Mouse (Mus musculus): ENCODE measurements around the gene Tas2r131. TPM values are rescaled to one million over a fixed set of nuclear protein-coding genes. Genes with fewer than 3 reads are reported as not detected.
"Not testable (repeated sequence)": the region's sequence is repeated elsewhere in the genome, so short reads cannot be mapped to it uniquely, and the experiment has no call there.

The Tas2r131 gene
- total and polyA plus RNA-seq, 3 experiments: not detected

GRCm38 (mm10) chr6:132950802-132951201 lies 6.9 kb downstream of the Tas2r131 start, which contains the start of gene Tas2r129:
Tas2r129 (plus strand) TSS chr6:132951102.
- Histone ChIP-seq H3K36me3 (ENCODE audit: control insufficient read depth in 1 of 2, insufficient read depth in 2 of 2, low read length in 2 of 2) (no peaks in the 10 kb centered on the region), H3K27ac (ENCODE audit: control insufficient read depth, low read depth, low read length) (no peak within 1 kb of the TSS), H3K79me2 (ENCODE audit: control insufficient read depth, insufficient read depth, low read length, poor library complexity) (no peaks in the 10 kb centered on the region), H3K9ac (ENCODE audit: control insufficient read depth, low read depth, low read length, poor library complexity, severe bottlenecking) (no peak within 1 kb of the TSS), H3K27me3 (ENCODE audit: control insufficient read depth in 1 of 2, insufficient read depth in 2 of 2, low read length in 2 of 2) (no peaks in the 10 kb centered on the region), H3K9me3 (replicated peaks; ENCODE audit: insufficient read depth, low read length) (no peaks in the 10 kb centered on the region), H3K4me1 (ENCODE audit: control insufficient read depth in 1 of 2, insufficient read depth in 2 of 2, low read length in 2 of 2) (no peaks in the 10 kb centered on the region), H3K4me3 (ENCODE audit: control insufficient read depth in 1 of 2, insufficient read depth in 1 of 2, low read depth in 2 of 2, low read length in 2 of 2) (no peak within 1 kb of the TSS)
- DNase-seq (ENCODE audit: low read depth, low spot score): no peak
- TF ChIP-seq ZNF384 (IDR thresholded peaks at IDR 0.05; ENCODE audit: low read depth, low read length) (no peak), POLR2A (IDR thresholded peaks at IDR 0.05; ENCODE audit: control insufficient read depth in 1 of 2, insufficient read depth in 1 of 2, low read depth in 1 of 2, low read length in 2 of 2, poor library complexity in 1 of 2) (no peak), NELFE (IDR thresholded peaks at IDR 0.05; ENCODE audit: low read depth, low read length) (no peak), RAD21 (IDR thresholded peaks at IDR 0.05; ENCODE audit: low read depth, low read length) (no peak), ETS1 (IDR thresholded peaks at IDR 0.05; ENCODE audit: low read depth, low read length) (no peak), MAZ (IDR thresholded peaks at IDR 0.05; ENCODE audit: low read depth, low read length) (no peak), EP300 (IDR thresholded peaks at IDR 0.05; ENCODE audit: low read depth in 1 of 2, low read length in 2 of 2) (no peak), JUND (IDR thresholded peaks at IDR 0.05; ENCODE audit: low read depth, low read length) (no peak), TCF12 (IDR thresholded peaks at IDR 0.05; ENCODE audit: low read depth, low read length) (no peak), MAX (IDR thresholded peaks at IDR 0.05; ENCODE audit: low read length) (no peak), SIN3A (IDR thresholded peaks at IDR 0.05; ENCODE audit: low read length) (no peak), RCOR1 (IDR thresholded peaks at IDR 0.05; ENCODE audit: low read depth, low read length) (no peak), SMC3 (IDR thresholded peaks at IDR 0.05; ENCODE audit: low read depth, low read length) (no peak)

GRCm38 (mm10) chr6:132941376-132941775 lies 16.3 kb downstream of the Tas2r131 start:
- not testable (repeated sequence) for H3K4me1 ChIP-seq (ENCODE audit: control insufficient read depth in 1 of 2, insufficient read depth in 2 of 2, low read length in 2 of 2); H3K27ac ChIP-seq (ENCODE audit: control insufficient read depth, low read depth, low read length); H3K36me3 ChIP-seq (ENCODE audit: control insufficient read depth in 1 of 2, insufficient read depth in 2 of 2, low read length in 2 of 2); H3K27me3 ChIP-seq (ENCODE audit: control insufficient read depth in 1 of 2, insufficient read depth in 2 of 2, low read length in 2 of 2); H3K79me2 ChIP-seq (ENCODE audit: control insufficient read depth, insufficient read depth, low read length, poor library complexity); H3K9ac ChIP-seq (ENCODE audit: control insufficient read depth, low read depth, low read length, poor library complexity, severe bottlenecking); H3K4me3 ChIP-seq (ENCODE audit: control insufficient read depth in 1 of 2, insufficient read depth in 1 of 2, low read depth in 2 of 2, low read length in 2 of 2); DNase-seq (ENCODE audit: low read depth, low spot score); H3K9me3 ChIP-seq (replicated peaks; ENCODE audit: insufficient read depth, low read length)

GRCm38 (mm10) chr6:132909351-132909750 lies 48.4 kb downstream of the Tas2r131 start, which contains the start of gene Tas2r125:
Tas2r125 (plus strand) TSS chr6:132909651.
- no peaks in the 10 kb centered on the region for H3K79me2 ChIP-seq (ENCODE audit: control insufficient read depth, insufficient read depth, low read length, poor library complexity)
- no peaks in the 10 kb centered on the region for H3K4me1 ChIP-seq (ENCODE audit: control insufficient read depth in 1 of 2, insufficient read depth in 2 of 2, low read length in 2 of 2)
- no peaks in the 10 kb centered on the region for H3K27me3 ChIP-seq (ENCODE audit: control insufficient read depth in 1 of 2, insufficient read depth in 2 of 2, low read length in 2 of 2)
- H3K27ac ChIP-seq (ENCODE audit: control insufficient read depth, low read depth, low read length): no peak within 1 kb of the TSS
- no peaks in the 10 kb centered on the region for H3K36me3 ChIP-seq (ENCODE audit: control insufficient read depth in 1 of 2, insufficient read depth in 2 of 2, low read length in 2 of 2)
- no peak for DNase-seq (ENCODE audit: low read depth, low spot score)
- H3K9me3 ChIP-seq (replicated peaks; ENCODE audit: insufficient read depth, low read length): no peaks in the 10 kb centered on the region
- TF ChIP-seq TBP (IDR thresholded peaks at IDR 0.05; ENCODE audit: low read depth, low read length) (no peak), RCOR1 (IDR thresholded peaks at IDR 0.05; ENCODE audit: low read depth, low read length) (no peak), CTCF (IDR thresholded peaks at IDR 0.05 in 2 of 3, conservative IDR thresholded peaks at IDR 0.05 in 1 of 3; ENCODE audit: control insufficient read depth in 1 of 3, insufficient read depth in 1 of 3, low read depth in 2 of 3, low read length in 3 of 3, poor library complexity in 1 of 3, severe bottlenecking in 1 of 3) (no peak), NRF1 (IDR thresholded peaks at IDR 0.05; ENCODE audit: insufficient read depth, low read depth, low read length, poor library complexity, severe bottlenecking) (no peak), MAX (IDR thresholded peaks at IDR 0.05; ENCODE audit: low read length) (no peak), KAT2A (conservative IDR thresholded peaks at IDR 0.05; ENCODE audit: low read depth, low read length) (no peak), POLR2AphosphoS5 (IDR thresholded peaks at IDR 0.05; ENCODE audit: borderline replicate concordance, low read depth, low read length) (no peak)
- H3K4me3 ChIP-seq (ENCODE audit: control insufficient read depth in 1 of 2, insufficient read depth in 1 of 2, low read depth in 2 of 2, low read length in 2 of 2): no peak within 1 kb of the TSS
- no peak within 1 kb of the TSS for H3K9ac ChIP-seq (ENCODE audit: control insufficient read depth, low read depth, low read length, poor library complexity, severe bottlenecking)
